Mouse (Mus musculus): ENCODE measurements around the gene Tob1.

Gene Tob1

GRCm38 (mm10) chr11:94199771-94200170 is 11.5 kb upstream of the Tob1 start:
- no peak for DNase-seq

- no peak for DNase-seq
Observed at GRCm38 (mm10) chr11:94200422-94200821, 10.8 kb upstream of the Tob1 start.

- DNase-seq = no peak
Observed at GRCm38 (mm10) chr11:94202106-94202505, 9.1 kb upstream of the Tob1 start.

GRCm38 (mm10) chr11:94203066-94203465 is 8.2 kb upstream of the Tob1 start:
- DNase-seq = no peak

- no peak for DNase-seq
Observed at GRCm38 (mm10) chr11:94206398-94207114, 4.7 kb upstream of the Tob1 start.

- DNase-seq = no peak
Observed at GRCm38 (mm10) chr11:94208811-94209675, 2.2 kb upstream of the Tob1 start.

GRCm38 (mm10) chr11:94209695-94210131 is 1.5 kb upstream of the Tob1 start:
- DNase-seq = peak; percentile 74

- DNase-seq = peak; percentile 97
Observed at GRCm38 (mm10) chr11:94210191-94211086, 815 bp upstream of the Tob1 start.

- DNase-seq = peak; percentile 70
Observed at GRCm38 (mm10) chr11:94211651-94212488, 616 bp downstream of the Tob1 start.

GRCm38 (mm10) chr11:94212489-94212836 is 1.2 kb downstream of the Tob1 start:
- DNase-seq = no peak

- DNase-seq = no peak
Observed at GRCm38 (mm10) chr11:94212997-94213396, 1.7 kb downstream of the Tob1 start.

GRCm38 (mm10) chr11:94213735-94214594 is 2.7 kb downstream of the Tob1 start:
- DNase-seq = no peak

- no peak for DNase-seq
Observed at GRCm38 (mm10) chr11:94215581-94215980, 4.3 kb downstream of the Tob1 start.

GRCm38 (mm10) chr11:94216247-94216646 is 5.0 kb downstream of the Tob1 start:
- DNase-seq = no peak

- no peak for DNase-seq
Observed at GRCm38 (mm10) chr11:94221257-94221656, 10.0 kb downstream of the Tob1 start.

- no peak for DNase-seq
Observed at GRCm38 (mm10) chr11:94223531-94223930, 12.3 kb downstream of the Tob1 start.

- DNase-seq = peak; percentile 95
Observed at GRCm38 (mm10) chr11:94225985-94226384, 14.7 kb downstream of the Tob1 start.

- DNase-seq = no peak
Observed at GRCm38 (mm10) chr11:94228416-94228815, 17.2 kb downstream of the Tob1 start.

- DNase-seq = no peak
Observed at GRCm38 (mm10) chr11:94229207-94229960, 18.1 kb downstream of the Tob1 start.

GRCm38 (mm10) chr11:94230244-94230643 is 19.0 kb downstream of the Tob1 start:
- DNase-seq = no peak
